Mouse (Mus musculus) activated CD4-positive, CD25-positive, alpha-beta regulatory T cell (primary cell): ENCODE results near the gene Slc16a2. TPM values are rescaled to one million over a fixed set of nuclear protein-coding genes. Genes with fewer than 3 reads are reported as not detected.

Source experiments
- polyA plus RNA-seq, 2 experiments: library from polyadenylated mRNA; unstranded; fragments of 100-300 nt; shearing (Covaris generic); gene quantifications; one replicate each; pipeline ENCODE4 v1.2.1; 2017

The Slc16a2 gene
- polyA plus RNA-seq: under 1 TPM; 0.74 to 0.87 TPM

DNA sequence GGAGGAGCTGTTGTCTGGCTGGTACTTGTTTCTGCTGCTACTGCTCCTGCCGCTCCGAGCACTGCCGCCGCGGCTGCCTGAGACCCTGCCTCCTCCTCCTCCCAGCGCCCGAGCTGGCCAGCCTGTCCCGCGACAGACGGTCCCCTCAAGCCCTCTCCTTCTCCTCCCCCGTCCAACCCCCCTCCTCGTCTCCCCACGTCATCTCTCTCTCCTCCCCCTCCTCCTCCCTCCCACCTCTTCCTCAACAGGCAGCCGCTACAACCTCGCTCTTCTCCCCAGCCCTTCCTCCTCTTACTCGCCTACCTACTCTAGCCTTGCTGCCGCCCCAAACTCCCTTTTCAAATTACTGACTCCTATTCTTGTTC lies at the start of gene Slc16a2:
TSS of gene Slc16a2 (minus strand) at position 152 of the 365 bp plus-strand sequence.

Other genes starting within 250 kb of the Slc16a2 start
- gene Zcchc13, start 191.4 kb downstream of the Slc16a2 start, polyA plus RNA-seq: not detected
- gene Rlim, start 159.3 kb upstream of the Slc16a2 start, polyA plus RNA-seq: 10 to 100 TPM; 23.5 to 26.8 TPM